Mouse (Mus musculus) retina, postnatal 7 days (tissue): Measurements from ENCODE around the gene Tprn.
A peak's percentile ranks its signal among the peaks of the same experiment; 100 is the strongest.

Experiments
- DNase-seq: peaks from one replicate; pipeline ENCODE4 v3.0.0-alpha.2; 2012; ENCODE audit warnings: low read depth, low spot score

The Tprn gene

DNA sequence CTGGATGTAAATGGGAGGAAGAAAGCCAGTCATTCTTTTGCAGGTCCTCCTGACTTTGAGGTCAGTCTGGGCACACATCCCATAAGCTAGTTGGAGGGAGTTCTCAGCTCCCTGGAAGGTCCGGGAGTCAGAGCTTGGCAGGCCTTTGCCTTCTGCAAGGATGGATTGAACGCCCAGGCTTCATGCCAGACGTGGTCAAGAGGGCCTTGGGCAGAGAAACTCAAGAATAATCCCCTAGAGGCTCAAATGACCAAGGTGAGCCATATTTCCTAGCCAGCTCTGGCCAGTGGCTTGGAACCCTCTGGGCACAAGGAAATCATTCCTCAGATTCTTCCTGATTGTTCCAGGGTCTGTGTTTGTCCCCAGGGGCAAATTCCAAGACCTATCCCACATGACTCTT is 2.4 kb downstream of the Tprn start:
- DNase-seq = no peak

DNA sequence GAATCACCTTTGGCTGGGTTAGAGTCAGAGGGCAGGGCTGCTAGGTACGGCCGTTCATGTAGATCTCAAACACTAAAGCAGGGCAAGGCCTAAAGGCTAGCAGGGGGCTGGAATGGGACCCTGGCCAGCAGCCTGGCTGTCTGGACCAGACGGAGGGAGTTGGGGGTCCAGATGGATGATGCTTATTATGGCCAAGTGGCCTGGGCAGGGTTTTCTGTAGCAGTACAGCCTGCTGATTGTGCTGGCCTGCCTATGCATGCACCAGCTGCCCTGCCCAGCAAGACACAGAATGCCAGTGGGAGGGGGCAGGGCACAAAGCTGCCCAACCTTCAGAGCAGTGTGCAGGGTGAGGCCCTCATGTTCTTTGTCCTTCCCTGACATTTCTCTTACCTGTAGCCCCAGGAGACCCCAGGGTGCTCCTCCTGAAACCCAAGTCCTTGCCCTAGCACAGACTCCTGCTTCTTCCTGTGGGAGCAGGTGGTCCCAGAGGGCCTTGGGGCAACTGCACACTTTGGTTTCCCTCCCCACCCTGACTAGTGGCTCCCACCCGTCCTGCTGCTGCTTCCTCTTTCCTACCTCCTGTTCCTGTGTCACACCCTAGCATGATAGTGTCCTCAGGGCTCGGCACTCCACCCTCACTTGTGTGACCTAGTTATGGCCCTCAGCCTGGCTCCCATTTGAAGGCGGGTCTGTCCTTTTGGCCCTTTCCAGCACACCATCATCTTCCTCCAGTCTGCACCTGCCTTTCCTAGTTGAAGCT is 3.7 kb downstream of the Tprn start:
- DNase-seq = no peak

DNA sequence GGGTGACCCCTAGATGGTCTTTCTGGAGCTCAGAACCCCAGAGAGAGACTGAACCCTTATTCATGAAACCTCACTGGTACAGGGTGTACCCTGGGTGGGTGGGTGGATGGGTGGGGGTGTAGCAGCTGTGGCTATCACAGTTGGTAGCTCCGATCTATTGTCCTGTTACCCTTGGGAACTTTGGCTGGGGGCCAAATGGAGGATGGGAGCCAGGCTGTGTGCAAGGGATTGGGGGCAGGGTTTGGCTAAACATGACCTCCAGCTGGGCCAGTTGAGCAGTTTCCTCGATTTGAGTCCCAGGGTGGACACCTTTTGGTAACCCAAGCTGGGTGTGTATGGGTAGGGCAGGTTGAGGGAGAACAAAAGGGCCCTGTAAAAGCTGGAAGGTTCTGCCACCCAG is 4.3 kb downstream of the Tprn start:
- no peak for DNase-seq

DNA sequence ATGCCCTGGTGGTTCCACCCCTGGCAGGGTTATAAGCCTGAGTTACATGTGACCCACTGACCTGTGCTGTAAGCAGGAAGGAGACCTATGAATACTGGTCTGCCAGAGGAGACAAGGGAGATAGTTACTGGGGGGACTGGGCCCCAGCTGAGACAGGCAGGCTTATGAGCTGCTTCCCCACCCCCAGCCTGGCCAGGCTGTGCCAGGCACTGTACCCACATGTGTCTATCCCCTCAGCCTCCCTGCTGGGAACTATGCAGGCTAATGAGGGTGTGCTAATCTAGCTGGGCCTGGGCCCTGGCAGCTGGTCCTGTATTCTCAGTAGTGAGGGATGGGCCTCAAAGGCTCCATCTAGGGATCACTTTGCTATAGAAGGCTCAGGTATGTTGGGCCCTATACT is 4.8 kb downstream of the Tprn start:
- DNase-seq = no peak

DNA sequence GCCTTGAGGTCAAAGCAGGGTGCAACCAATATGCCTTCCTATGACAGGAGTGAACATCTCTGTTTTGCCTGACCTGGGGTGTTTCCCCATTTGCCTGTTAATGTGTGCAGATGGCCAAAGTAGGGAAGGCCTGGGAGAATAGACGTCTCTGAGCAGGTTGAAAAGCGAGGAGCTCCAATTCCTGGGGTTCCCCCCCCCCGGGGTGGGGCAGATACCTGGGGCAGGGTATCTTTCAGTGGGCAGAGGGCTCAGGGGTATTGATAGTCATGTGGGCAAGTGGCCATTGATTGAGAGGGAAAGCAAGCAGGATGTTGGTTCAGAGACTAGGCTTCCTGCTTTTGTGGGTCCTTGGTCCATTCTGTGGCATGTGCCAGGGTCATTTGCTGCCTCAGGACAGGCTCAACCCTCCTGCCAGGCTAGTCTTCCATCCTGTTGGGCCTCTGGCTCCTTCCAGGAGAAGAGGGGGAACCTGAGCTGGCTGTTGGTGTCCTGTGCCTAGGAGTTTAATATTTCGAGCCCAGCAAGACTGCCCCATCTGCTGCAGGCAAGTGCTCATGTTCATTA is 5.4 kb downstream of the Tprn start:
- DNase-seq = no peak

DNA sequence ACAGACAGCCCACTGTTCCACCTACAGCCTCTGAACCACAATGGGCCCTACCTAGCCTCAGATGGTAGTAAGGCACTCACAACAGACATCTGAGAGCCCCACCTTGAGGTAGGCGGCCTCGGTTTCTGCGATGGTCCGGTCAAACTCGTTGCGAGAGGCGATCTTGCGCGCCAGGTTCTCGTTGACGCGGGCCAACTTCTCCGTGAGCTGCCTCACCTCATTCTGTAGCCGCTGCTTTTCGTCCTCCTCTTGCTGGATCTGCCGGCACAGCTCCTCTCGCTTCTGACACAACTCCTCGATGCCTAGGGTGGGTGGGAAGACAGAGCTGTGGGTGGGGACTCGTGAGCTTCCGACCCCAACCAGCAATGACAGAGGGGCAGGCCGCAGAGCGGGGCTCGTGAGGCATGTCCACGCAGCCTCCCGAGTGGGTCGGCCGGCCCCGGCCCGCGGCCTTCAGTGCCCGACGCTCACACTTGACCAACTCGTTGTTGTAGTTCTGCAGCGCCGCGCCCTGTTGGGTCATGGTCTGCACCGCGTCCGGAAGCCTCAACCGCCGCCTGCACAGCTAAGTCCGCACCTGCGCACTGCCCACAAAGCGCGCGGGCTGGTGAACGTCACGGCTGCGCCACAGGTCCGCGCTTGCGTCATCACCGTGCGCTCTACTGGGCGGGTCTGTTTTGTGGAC is 9.6 kb downstream of the Tprn start, which contains the start of the genes Ssna1 and Anapc2:
Gene Ssna1, minus strand, starts transcription at position 612 of the 685 bp plus-strand sequence.
Gene Anapc2, plus strand, starts transcription at position 652 of the 685 bp plus-strand sequence.
- DNase-seq = peak; percentile 96

DNA sequence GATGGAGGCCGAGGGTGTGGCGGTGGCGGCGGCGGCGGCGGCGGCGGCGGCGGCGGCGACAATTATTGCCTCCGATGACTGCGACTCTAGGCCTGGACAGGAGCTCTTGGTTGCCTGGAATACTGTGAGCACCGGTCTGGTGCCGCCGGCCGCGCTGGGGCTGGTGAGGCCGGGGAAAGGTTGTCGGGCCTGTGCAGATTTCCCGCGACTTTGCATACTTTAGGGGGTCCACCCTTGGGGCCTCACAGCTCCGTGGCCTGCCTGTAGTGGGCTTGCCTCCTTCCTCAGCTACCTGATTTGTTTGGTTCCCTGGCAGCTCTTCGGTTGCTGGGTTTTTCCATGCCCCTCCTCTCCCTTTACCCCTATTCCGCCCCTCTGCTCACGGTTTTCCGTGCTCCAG is 10.1 kb downstream of the Tprn start:
- DNase-seq = no peak

DNA sequence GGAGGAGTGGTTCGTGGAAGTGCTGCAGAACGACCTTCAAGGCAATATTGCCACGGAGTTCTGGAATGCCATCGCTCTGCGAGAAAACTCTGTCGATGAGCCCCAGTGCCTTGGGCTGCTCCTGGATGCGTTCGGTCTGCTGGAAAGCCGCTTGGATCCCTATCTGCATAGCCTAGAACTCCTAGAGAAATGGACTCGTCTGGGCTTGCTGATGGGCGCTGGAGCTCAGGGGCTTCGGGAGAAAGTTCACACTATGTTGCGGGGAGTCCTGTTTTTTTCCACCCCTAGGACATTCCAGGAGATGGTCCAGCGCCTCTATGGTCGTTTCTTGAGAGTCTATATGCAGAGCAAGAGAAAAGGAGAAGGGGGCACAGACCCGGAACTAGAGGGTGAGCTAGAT is 10.6 kb downstream of the Tprn start:
- DNase-seq = no peak

DNA sequence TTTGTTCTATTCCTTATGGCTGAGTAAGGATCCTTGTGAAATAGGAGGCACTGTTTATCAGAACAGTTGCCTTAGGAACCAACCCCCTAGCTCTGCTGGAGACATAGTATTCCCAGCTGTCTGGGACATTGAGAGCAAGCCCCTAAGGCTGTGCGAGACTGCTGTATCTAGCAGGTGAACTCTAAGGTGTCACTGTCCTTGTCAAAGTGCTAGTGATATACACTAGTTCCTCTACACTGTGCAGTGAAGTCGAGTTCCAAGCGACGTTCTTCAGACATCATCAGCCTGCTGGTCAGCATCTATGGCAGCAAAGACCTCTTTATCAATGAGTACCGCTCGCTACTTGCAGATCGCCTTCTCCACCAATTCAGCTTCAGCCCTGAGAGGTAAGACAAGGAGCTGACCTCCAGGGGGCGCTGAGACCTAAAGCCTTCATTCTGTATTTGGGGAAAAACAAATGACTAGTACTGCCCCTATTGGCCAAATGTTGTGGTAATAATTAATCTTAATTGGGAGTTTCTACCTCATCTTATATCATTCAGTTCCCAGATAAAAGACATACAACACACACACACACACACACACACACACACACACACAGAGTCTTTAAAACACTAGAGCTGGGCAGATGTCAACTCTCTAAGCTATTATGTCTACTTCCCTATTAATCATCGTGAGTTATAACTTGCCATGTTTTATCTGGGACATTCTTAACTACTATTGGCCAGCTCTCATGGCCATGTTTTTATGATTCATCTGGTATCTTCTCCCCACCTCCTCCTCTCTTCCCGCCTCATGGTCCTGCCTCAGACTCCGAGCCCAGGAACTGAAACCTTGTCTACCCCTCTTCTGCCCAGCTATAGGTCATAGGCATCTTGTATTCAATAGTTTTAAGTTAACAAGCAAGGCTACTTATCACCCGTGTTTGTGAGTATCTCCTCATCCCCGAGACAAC is 16.8 kb downstream of the Tprn start:
- DNase-seq = no peak

DNA sequence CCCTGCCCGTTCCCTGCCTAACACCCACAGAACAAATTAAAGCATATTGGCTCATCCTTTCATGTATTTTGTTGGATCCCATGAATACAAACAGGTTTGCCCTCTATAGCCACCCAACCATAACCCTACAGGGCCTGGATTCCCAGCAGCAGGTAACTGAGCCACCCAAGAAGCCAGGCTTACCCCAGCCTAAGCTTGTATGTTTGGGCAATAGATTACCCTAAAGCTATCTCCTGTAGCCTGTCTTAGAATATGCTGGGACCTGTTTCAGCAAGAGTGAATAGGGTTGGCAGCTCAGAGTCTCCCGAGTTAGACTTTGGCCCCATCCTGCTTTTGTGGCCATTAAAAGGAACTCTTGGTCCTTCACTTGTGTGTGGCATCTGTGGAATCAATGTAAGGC is 23.1 kb downstream of the Tprn start:
- no peak for DNase-seq

DNA sequence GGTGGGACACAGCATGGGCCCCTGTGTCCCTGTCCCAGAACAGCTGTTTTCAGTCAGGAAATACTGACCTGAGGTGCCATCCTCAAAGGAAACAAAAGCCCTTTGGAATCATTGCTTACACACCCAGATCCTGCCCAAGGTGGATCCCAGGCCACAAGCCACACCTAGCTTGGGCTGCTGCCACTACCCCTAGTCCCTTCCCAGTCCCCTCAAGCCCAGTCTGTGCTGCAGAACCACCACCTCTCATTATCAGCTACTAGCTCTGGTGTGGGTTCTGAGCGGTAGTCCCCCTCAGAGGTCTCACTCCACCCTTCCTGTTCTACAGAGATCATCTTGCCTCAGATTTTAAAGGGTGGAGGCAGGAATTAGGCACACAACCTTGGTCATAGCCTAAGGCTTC is 23.9 kb downstream of the Tprn start:
- DNase-seq = no peak

DNA sequence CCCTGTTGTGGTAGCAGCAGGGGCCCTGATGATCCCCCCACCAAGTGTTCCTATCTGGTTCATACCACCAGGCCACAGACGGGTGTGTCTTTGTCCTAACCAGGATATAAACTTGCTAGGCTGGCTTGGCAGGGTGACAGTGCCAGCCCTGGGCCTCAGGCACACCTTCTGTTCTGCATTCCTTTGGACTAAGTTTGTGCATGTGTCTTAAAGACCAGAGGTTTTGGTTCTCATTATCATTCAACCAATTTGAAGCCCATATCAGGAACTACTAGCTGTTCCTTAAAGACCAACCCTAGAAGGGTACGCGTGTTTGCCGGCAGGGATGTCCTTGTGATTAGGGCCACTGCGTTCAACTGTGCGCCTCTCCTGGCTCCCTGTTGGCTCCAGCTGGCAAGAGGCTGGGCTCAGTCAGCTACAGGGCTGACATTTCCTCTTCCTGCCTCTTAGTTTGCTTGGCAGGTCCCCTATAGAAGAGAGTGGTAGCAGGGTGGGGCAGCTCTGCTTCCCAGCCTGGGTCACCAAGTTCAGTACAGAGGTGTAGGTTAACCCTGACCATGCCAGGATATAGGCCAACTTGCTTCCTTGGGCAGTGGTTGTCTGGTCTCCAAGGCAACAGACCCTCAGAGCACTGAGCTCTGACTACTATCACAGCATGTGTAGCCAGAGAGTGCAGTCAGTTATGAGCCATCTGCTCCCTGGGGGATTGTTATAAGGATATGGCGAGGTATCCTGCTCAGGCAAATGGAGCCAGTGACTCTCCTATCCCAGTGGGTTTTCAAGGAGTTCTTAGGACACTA is 24.6 kb downstream of the Tprn start:
- no peak for DNase-seq

DNA sequence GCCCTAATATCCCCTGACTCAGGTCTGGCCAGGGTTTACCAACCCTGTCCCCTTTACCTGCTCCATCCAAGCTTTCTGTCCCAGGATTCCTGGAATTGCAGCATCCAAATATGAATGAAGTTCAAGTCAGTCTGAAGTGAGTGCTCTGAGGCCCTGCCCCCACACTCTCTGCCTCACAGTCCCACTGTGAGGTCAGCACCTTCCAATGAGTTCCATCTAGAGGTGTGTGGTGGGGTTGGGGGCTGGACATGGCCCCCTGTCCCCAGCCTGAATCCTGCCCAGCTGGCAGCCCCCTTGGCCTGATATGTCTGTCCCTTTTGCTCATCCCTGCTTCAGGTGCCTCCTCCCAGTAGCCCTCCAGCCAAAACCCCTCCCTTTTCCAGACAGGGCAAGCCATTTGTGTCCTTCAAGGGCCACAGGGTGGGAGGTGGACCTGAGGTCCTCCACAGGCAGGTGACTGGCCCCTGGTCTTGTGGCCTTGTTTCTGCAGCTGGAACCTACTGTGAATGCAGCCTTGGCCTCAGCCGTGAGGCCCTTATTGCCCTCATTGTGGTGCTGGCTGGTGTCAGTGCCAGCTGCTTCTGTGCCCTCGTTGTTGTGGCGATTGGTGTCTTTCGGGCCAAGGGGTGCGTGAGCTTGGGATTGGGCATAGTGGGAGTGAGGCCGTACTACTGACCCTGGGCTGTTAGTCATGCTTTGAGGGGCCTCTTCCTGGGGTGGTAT is 25.7 kb downstream of the Tprn start, which contains the start of gene Tmem210:
Gene Tmem210, plus strand, starts transcription at position 219 of the 723 bp plus-strand sequence.
- no peak for DNase-seq

DNA sequence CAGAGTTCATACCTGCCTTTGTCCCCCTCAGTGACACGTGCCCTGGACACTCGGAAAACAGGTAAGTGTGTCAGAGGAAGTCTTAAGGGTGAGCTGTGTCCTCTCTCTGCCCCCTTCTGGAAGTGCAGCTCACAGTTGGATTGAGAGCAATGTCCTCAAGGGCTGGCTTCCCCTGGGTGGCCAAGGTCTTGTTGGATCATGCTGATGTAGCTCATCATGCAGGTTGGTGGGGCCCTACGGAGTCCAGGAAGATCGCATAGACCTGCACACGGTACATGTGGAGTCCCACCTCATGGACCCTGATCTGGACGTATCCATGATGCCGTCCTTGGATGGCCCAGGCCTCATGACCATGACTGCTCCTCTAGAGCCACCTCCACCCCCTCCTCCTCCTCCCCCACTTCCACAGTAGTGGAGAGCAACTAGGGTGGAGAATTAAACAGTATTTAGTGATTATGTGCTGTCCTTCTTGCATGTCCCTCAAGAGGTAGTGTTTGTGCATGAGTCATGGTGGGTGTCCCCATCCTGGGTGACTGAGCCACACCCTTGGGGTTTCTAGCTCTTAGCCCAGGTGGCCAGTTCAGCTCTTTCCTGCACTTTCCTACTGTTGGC is 26.4 kb downstream of the Tprn start:
- no peak for DNase-seq

DNA sequence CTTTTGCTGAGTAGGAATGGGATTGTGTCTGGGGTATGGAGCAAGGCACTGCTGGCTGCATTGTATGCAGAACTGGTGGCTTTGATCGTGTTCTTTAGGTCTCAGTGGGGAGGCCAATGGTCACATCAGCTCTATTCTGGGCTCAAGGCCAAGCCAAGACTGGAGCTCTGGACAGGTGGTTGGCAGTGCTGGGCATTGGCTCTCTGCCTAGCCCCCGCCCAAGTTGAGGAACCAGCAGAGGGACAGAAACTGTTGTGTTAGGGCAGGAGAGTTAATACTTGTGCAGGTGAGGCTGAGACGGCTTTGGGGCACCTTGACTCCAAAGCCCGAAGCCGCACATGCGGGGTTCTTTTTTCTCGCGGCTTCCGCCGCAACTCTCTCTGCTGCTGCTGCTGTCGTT is 27.2 kb downstream of the Tprn start, which contains the start of gene Lrrc26:
Gene Lrrc26, plus strand, starts transcription at position 265 of the 400 bp plus-strand sequence.
- DNase-seq = no peak

DNA sequence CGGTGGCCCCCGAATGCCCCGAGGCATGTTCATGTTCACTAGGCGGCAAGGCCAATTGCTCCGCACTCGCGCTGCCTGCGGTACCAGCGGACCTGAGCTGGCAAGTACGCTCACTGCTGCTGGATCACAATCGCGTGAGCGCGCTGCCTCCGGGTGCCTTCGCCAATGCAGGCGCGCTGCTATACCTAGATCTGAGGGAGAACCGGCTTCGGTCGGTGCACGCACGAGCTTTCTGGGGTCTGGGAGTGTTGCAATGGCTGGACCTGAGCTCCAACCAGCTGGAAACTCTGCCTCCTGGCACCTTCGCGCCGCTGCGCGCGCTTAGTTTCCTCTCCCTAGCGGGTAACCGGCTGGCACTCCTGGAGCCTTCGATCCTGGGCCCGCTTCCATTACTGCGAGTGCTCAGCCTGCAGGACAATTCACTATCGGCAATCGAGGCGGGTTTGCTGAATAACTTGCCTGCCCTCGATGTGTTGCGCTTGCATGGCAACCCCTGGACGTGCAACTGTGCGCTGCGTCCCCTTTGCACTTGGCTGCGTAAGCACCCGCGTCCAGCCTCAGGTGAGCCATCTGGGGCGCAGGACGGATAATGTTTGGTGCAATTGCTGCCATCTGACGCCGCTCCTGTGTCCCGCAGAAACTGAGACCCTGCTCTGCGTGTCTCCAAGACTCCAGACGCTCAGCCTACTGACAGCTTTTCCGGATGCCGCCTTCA is 27.8 kb downstream of the Tprn start:
- no peak for DNase-seq

DNA sequence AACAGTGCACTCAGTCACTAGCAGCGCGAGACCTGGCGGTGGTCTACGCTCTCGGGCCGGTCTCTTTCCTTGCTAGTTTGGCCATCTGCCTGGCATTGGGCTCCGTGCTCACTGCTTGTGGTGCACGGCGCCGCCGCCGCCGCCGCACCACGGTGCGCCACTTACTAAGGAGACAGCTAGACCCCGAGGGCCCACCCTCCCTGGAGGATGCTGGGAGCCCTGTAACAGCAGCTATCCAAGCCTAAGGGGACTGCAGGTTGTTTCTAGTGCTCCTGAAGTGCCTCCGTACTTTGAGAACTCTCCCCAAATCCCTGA is 28.4 kb downstream of the Tprn start:
- DNase-seq = no peak

DNA sequence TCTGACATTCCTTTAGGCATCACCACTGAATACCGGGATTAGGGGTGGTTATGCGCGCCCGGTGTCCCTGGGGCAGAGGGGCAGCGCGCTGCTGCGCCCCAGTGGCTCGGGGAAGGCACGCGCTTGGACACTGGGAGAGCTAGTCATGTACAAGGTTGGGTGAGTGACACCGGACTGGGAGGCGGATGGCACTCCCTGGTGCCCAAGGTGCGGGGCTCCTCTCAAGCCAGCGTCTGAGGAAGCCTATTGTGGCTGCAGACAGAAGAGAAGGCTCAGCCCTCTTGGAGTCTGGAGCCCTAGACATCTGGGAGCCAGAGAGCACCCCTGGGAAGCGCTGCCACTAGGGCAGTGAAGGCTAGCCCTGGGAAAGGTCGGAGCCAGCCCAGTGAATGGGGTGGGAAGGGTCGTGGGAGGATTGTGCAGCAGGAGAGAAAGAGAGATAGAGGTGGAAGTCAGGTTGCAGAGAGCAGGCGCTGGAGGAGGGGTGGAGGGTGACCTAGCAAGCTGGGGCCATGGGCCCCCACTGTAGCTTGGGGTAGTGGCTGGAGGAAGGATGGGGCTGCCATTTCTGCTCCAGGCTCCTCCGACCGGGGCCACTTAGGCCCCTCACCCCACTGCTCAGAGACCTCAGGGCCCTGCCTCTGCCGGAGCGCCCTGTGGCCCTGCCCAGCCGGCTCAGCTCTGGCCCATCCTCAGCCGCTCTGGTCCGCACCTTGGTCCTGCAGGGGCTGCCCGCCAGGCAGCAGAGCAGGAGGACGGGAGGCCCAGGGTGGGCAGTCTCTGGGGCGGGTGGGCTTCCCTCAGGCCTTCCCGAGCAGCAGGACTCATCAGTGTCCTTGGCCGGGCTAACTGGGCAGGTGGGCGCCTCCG is 29.0 kb downstream of the Tprn start:
- no peak for DNase-seq
